Mouse (Mus musculus): Measurements from ENCODE around the gene Pemt. TPM values are rescaled to one million over a fixed set of nuclear protein-coding genes. Genes with fewer than 3 reads are reported as not detected.

Gene Pemt
- polyA plus RNA-seq, 1 experiment from 2014 or later = 8.3 TPM

- Histone ChIP-seq H3K27me3 (replicated peaks; ENCODE audit: control insufficient read depth, insufficient read depth, low read length) (no peaks in the 10 kb centered on the region), H3K9me3 (ENCODE audit: control insufficient read depth, low read length) (no peaks in the 10 kb centered on the region), H3K27ac (ENCODE audit: low read depth, low read length) (no peak overlapping the region), H3K9ac (ENCODE audit: low read depth, low read length) (no peak overlapping the region), H3K4me1 (ENCODE audit: control insufficient read depth, insufficient read depth, low read depth, low read length) (no peaks in the 10 kb centered on the region), H3K36me3 (ENCODE audit: control insufficient read depth, insufficient read depth, low read length) (no peaks in the 10 kb centered on the region), H3K4me3 (ENCODE audit: low read length) (no peak overlapping the region), H3K4me2 (ENCODE audit: low read length) (no peak overlapping the region)
- 77% methylated on average over 4 of the region's 4 CpGs for WGBS
- no peak for ATAC-seq
These were observed 15.3 kb upstream of the Pemt start for GRCm38 (mm10) chr11:60061504-60062006.

- Histone ChIP-seq H3K4me2 (ENCODE audit: low read length) (no peak overlapping the region), H3K9ac (ENCODE audit: low read depth, low read length) (no peak overlapping the region), H3K9me3 (ENCODE audit: control insufficient read depth, low read length) (no peaks in the 10 kb centered on the region), H3K36me3 (ENCODE audit: control insufficient read depth, insufficient read depth, low read length) (no peaks in the 10 kb centered on the region), H3K27ac (ENCODE audit: low read depth, low read length) (no peak overlapping the region), H3K4me1 (ENCODE audit: control insufficient read depth, insufficient read depth, low read depth, low read length) (no peaks in the 10 kb centered on the region), H3K27me3 (replicated peaks; ENCODE audit: control insufficient read depth, insufficient read depth, low read length) (no peaks in the 10 kb centered on the region), H3K4me3 (ENCODE audit: low read length) (no peak overlapping the region)
- no peak for ATAC-seq
- WGBS = 96% methylated on average over 2 of the region's 2 CpGs
These were observed 13.7 kb upstream of the Pemt start for GRCm38 (mm10) chr11:60060026-60060425.

- ATAC-seq = no peak
- Histone ChIP-seq H3K4me1 (ENCODE audit: control insufficient read depth, insufficient read depth, low read depth, low read length) (no peaks in the 10 kb centered on the region), H3K4me3 (ENCODE audit: low read length) (no peak overlapping the region), H3K36me3 (ENCODE audit: control insufficient read depth, insufficient read depth, low read length) (no peaks in the 10 kb centered on the region), H3K27me3 (replicated peaks; ENCODE audit: control insufficient read depth, insufficient read depth, low read length) (no peaks in the 10 kb centered on the region), H3K27ac (ENCODE audit: low read depth, low read length) (no peak overlapping the region), H3K9me3 (ENCODE audit: control insufficient read depth, low read length) (no peaks in the 10 kb centered on the region), H3K9ac (ENCODE audit: low read depth, low read length) (no peak overlapping the region), H3K4me2 (ENCODE audit: low read length) (no peak overlapping the region)
- 80% methylated on average over 10 of the region's 10 CpGs for WGBS
These were observed 12.2 kb upstream of the Pemt start for GRCm38 (mm10) chr11:60058441-60058840.

GRCm38 (mm10) chr11:60057987-60058386, 11.7 kb upstream of the Pemt start:
- Histone ChIP-seq H3K4me1 (ENCODE audit: control insufficient read depth, insufficient read depth, low read depth, low read length) (no peaks in the 10 kb centered on the region), H3K27ac (ENCODE audit: low read depth, low read length) (no peak overlapping the region), H3K9me3 (ENCODE audit: control insufficient read depth, low read length) (no peaks in the 10 kb centered on the region), H3K36me3 (ENCODE audit: control insufficient read depth, insufficient read depth, low read length) (no peaks in the 10 kb centered on the region), H3K4me3 (ENCODE audit: low read length) (no peak overlapping the region), H3K27me3 (replicated peaks; ENCODE audit: control insufficient read depth, insufficient read depth, low read length) (no peaks in the 10 kb centered on the region), H3K9ac (ENCODE audit: low read depth, low read length) (no peak overlapping the region), H3K4me2 (ENCODE audit: low read length) (no peak overlapping the region)
- no peak for ATAC-seq
- WGBS = 66% methylated on average over 2 of the region's 2 CpGs

- no peak overlapping the region for H3K4me2 ChIP-seq (ENCODE audit: low read length)
- no peaks in the 10 kb centered on the region; the same call in 1 of the 2 replicates for H3K27me3 ChIP-seq (replicated peaks; ENCODE audit: control insufficient read depth, insufficient read depth, low read length)
- ATAC-seq = no peak
- no peaks in the 10 kb centered on the region for H3K9me3 ChIP-seq (ENCODE audit: control insufficient read depth, low read length)
- H3K36me3 ChIP-seq (ENCODE audit: control insufficient read depth, insufficient read depth, low read length) = no peaks in the 10 kb centered on the region
- H3K4me1 ChIP-seq (ENCODE audit: control insufficient read depth, insufficient read depth, low read depth, low read length) = no peaks in the 10 kb centered on the region
- H3K27ac ChIP-seq (ENCODE audit: low read depth, low read length) = no peak overlapping the region
- H3K9ac ChIP-seq (ENCODE audit: low read depth, low read length) = no peak overlapping the region
- 83% methylated on average over 6 of the region's 6 CpGs for WGBS
- H3K4me3 ChIP-seq (ENCODE audit: low read length) = no peak overlapping the region
These were observed 10.2 kb upstream of the Pemt start for GRCm38 (mm10) chr11:60056520-60056919.

- Histone ChIP-seq H3K27me3 (replicated peaks; ENCODE audit: control insufficient read depth, insufficient read depth, low read length) (no peaks in the 10 kb centered on the region; the same call in 1 of the 2 replicates), H3K27ac (ENCODE audit: low read depth, low read length) (no peak overlapping the region), H3K9me3 (ENCODE audit: control insufficient read depth, low read length) (no peaks in the 10 kb centered on the region), H3K4me2 (ENCODE audit: low read length) (no peak overlapping the region), H3K4me1 (ENCODE audit: control insufficient read depth, insufficient read depth, low read depth, low read length) (peaks cover 6% of the 10 kb centered on the region), H3K4me3 (ENCODE audit: low read length) (no peak overlapping the region), H3K9ac (ENCODE audit: low read depth, low read length) (no peak overlapping the region), H3K36me3 (ENCODE audit: control insufficient read depth, insufficient read depth, low read length) (no peaks in the 10 kb centered on the region)
- no peak for ATAC-seq
- WGBS = 94% methylated on average over 2 of the region's 2 CpGs
These were observed 2.6 kb upstream of the Pemt start for GRCm38 (mm10) chr11:60048841-60049240.

GRCm38 (mm10) chr11:60045676-60046057, 622 bp downstream of the Pemt start:
- Histone ChIP-seq H3K4me1 (ENCODE audit: control insufficient read depth, insufficient read depth, low read depth, low read length) (peaks cover 6% of the 10 kb centered on the region), H3K9ac (ENCODE audit: low read depth, low read length) (peak overlapping the region; percentile 81), H3K27me3 (replicated peaks; ENCODE audit: control insufficient read depth, insufficient read depth, low read length) (no peaks in the 10 kb centered on the region), H3K4me2 (ENCODE audit: low read length) (peak overlapping the region; percentile 74), H3K9me3 (ENCODE audit: control insufficient read depth, low read length) (no peaks in the 10 kb centered on the region), H3K27ac (ENCODE audit: low read depth, low read length) (peak overlapping the region; percentile 93), H3K4me3 (ENCODE audit: low read length) (peak overlapping the region; percentile 72), H3K36me3 (ENCODE audit: control insufficient read depth, insufficient read depth, low read length) (no peaks in the 10 kb centered on the region)
- WGBS = 14% methylated on average over 3 of the region's 3 CpGs
- peak; percentile 24; the same call in 1 of the 2 replicates for ATAC-seq

- Histone ChIP-seq H3K9ac (ENCODE audit: low read depth, low read length) (no peak overlapping the region), H3K4me1 (ENCODE audit: control insufficient read depth, insufficient read depth, low read depth, low read length) (peaks cover 6% of the 10 kb centered on the region), H3K4me2 (ENCODE audit: low read length) (no peak overlapping the region), H3K9me3 (ENCODE audit: control insufficient read depth, low read length) (no peaks in the 10 kb centered on the region), H3K36me3 (ENCODE audit: control insufficient read depth, insufficient read depth, low read length) (no peaks in the 10 kb centered on the region), H3K27me3 (replicated peaks; ENCODE audit: control insufficient read depth, insufficient read depth, low read length) (no peaks in the 10 kb centered on the region), H3K4me3 (ENCODE audit: low read length) (no peak overlapping the region), H3K27ac (ENCODE audit: low read depth, low read length) (no peak overlapping the region)
- no peak for ATAC-seq
- WGBS = 100% methylated on average over 1 of the region's 1 CpGs
These were observed 1.5 kb downstream of the Pemt start for GRCm38 (mm10) chr11:60044777-60045176.

- Histone ChIP-seq H3K36me3 (ENCODE audit: control insufficient read depth, insufficient read depth, low read length) (no peaks in the 10 kb centered on the region), H3K4me1 (ENCODE audit: control insufficient read depth, insufficient read depth, low read depth, low read length) (peaks cover 6% of the 10 kb centered on the region), H3K27ac (ENCODE audit: low read depth, low read length) (no peak overlapping the region), H3K9ac (ENCODE audit: low read depth, low read length) (no peak overlapping the region), H3K9me3 (ENCODE audit: control insufficient read depth, low read length) (no peaks in the 10 kb centered on the region), H3K27me3 (replicated peaks; ENCODE audit: control insufficient read depth, insufficient read depth, low read length) (no peaks in the 10 kb centered on the region), H3K4me3 (ENCODE audit: low read length) (no peak overlapping the region), H3K4me2 (ENCODE audit: low read length) (no peak overlapping the region)
- no peak for ATAC-seq
These were observed 4.0 kb downstream of the Pemt start for GRCm38 (mm10) chr11:60042277-60042676.
